Mouse (Mus musculus) stomach, embryonic 14.5 days (tissue): ENCODE data around the gene Bhlhe41. TPM values are rescaled to one million over a fixed set of nuclear protein-coding genes. Genes with fewer than 3 reads are reported as not detected.

Source experiments
- ATAC-seq: fragments of 200-750 bp; cut with Nextera tagmentation; 2 replicates; pipeline ENCODE4 v1.8.0; 2017; ENCODE audit warnings: low read depth, moderate TSS enrichment; ENCODE audit not compliant: insufficient number of reproducible peaks, insufficient read depth, low FRiP score
- H3K27ac ChIP-seq: fragments of 300-500 bp; sonication (generic); 2 replicates; pipeline ENCODE4 v1.5.1; 2014; ENCODE audit warnings: mild to moderate bottlenecking, low read length, moderate library complexity, mixed read lengths
- H3K27me3 ChIP-seq: fragments of 300-500 bp; sonication (generic); 2 replicates; pipeline ENCODE4 v1.6.1; 2014; ENCODE audit warnings: low read length, control low read depth, mixed read lengths; ENCODE audit not compliant: control insufficient read depth, insufficient read depth
- H3K36me3 ChIP-seq: fragments of 300-500 bp; sonication (generic); 2 replicates; pipeline ENCODE4 v1.6.1; 2014; ENCODE audit warnings: mild to moderate bottlenecking, control low read depth, low read length, moderate library complexity, mixed read lengths; ENCODE audit not compliant: control insufficient read depth, insufficient read depth
- H3K4me1 ChIP-seq: fragments of 300-500 bp; sonication (generic); 2 replicates; pipeline ENCODE4 v1.6.1; 2014; ENCODE audit warnings: low read length, control low read depth, mixed read lengths; ENCODE audit not compliant: control insufficient read depth, insufficient read depth
- H3K4me2 ChIP-seq: fragments of 300-500 bp; sonication (generic); replicated peaks from 2 replicates; pipeline ENCODE4 v1.6.1; 2014; ENCODE audit warnings: low read depth, low read length, control low read depth
- H3K4me3 ChIP-seq: fragments of 300-500 bp; sonication (generic); 2 replicates; pipeline ENCODE4 v1.5.1; 2014; ENCODE audit warnings: low read depth, low read length, control low read depth
- H3K9ac ChIP-seq: fragments of 300-500 bp; sonication (generic); replicated peaks from 2 replicates; pipeline ENCODE4 v1.6.1; 2014; ENCODE audit warnings: low read depth, mild to moderate bottlenecking, control low read depth, low read length, moderate library complexity, mixed read lengths
- H3K9me3 ChIP-seq: fragments of 300-500 bp; sonication (generic); 2 replicates; pipeline ENCODE4 v1.6.1; 2016; ENCODE audit warnings: low read depth, low read length, control low read depth; ENCODE audit not compliant: control insufficient read depth
- WGBS: fragments of 180-500 bp; shearing (Covaris S2); extraction: QIAGEN DNeasy Blood & Tissue Kit; methylation state at CpG from one replicate; pipeline ENCODE4 v1.1.7; 2014; 5-methylcytosine and 5-hydroxymethylcytosine counted together
- polyA plus RNA-seq: library from polyadenylated mRNA; unstranded; fragments of >200 nt; fragmentation: Nextera tagmentation; extraction: Ambion mirVana; gene quantifications from 2 replicates; pipeline ENCODE4 v1.2.1, GENCODE M21; 2014

Gene Bhlhe41
- 1.6 and 1.7 TPM in 2 replicates for polyA plus RNA-seq

- WGBS: 1% methylated on average over 56 of the region's 57 CpGs
- no peak within 1 kb of the TSS for H3K27ac ChIP-seq
- ATAC-seq: peak; percentile 48; the same call in 1 of the 2 replicates
Measured at GRCm38 (mm10) chr6:145865289-145865885, at the start of gene Bhlhe41. TSS of gene Bhlhe41 (minus strand) at chr6:145865558.

GRCm38 (mm10) chr6:145912232-145912631 is 46.9 kb upstream of the Bhlhe41 start:
- H3K9me3 ChIP-seq: no peaks in the 10 kb centered on the region
- H3K4me2 ChIP-seq: no peak overlapping the region
- no peak overlapping the region for H3K27ac ChIP-seq
- no peak overlapping the region for H3K4me3 ChIP-seq
- H3K9ac ChIP-seq: no peak overlapping the region
- no peaks in the 10 kb centered on the region for H3K27me3 ChIP-seq
- ATAC-seq: no peak
- no peaks in the 10 kb centered on the region for H3K4me1 ChIP-seq
- no peaks in the 10 kb centered on the region for H3K36me3 ChIP-seq

More at GRCm38 (mm10) chr6:145865289-145865885, at the start of gene Bhlhe41:
- Histone ChIP-seq H3K9me3 (no peaks in the 10 kb centered on the region), H3K36me3 (no peaks in the 10 kb centered on the region), H3K27me3 (peaks cover 21% of the 10 kb centered on the region), H3K9ac (peak within 1 kb of the TSS; percentile 42), H3K4me2 (peak within 1 kb of the TSS; percentile 100), H3K4me1 (peaks cover 3% of the 10 kb centered on the region; the same call in 1 of the 2 replicates), H3K4me3 (peak within 1 kb of the TSS; percentile 61)

GRCm38 (mm10) chr6:145910469-145911426 is 45.4 kb upstream of the Bhlhe41 start:
- H3K4me3 ChIP-seq: no peak overlapping the region
- H3K27me3 ChIP-seq: no peaks in the 10 kb centered on the region
- H3K36me3 ChIP-seq: no peaks in the 10 kb centered on the region
- WGBS: 70% methylated on average over 3 of the region's 3 CpGs
- no peak overlapping the region for H3K9ac ChIP-seq
- H3K4me2 ChIP-seq: no peak overlapping the region
- ATAC-seq: no peak
- no peak overlapping the region for H3K27ac ChIP-seq
- H3K9me3 ChIP-seq: no peaks in the 10 kb centered on the region
- H3K4me1 ChIP-seq: no peaks in the 10 kb centered on the region

GRCm38 (mm10) chr6:145909943-145910342 is 44.6 kb upstream of the Bhlhe41 start:
- Histone ChIP-seq H3K4me2 (no peak overlapping the region), H3K27me3 (no peaks in the 10 kb centered on the region), H3K4me1 (no peaks in the 10 kb centered on the region), H3K9me3 (no peaks in the 10 kb centered on the region), H3K36me3 (no peaks in the 10 kb centered on the region), H3K27ac (no peak overlapping the region), H3K9ac (no peak overlapping the region), H3K4me3 (no peak overlapping the region)
- no peak for ATAC-seq
- 79% methylated on average over 4 of the region's 4 CpGs for WGBS

- H3K4me2 ChIP-seq: no peak overlapping the region
- no peaks in the 10 kb centered on the region for H3K4me1 ChIP-seq
- no peaks in the 10 kb centered on the region for H3K36me3 ChIP-seq
- no peaks in the 10 kb centered on the region for H3K27me3 ChIP-seq
- H3K4me3 ChIP-seq: no peak overlapping the region
- no peak overlapping the region for H3K27ac ChIP-seq
- whole genome bisulfite sequencing: 72% methylated on average over 7 of the region's 7 CpGs
- H3K9me3 ChIP-seq: no peaks in the 10 kb centered on the region
- ATAC-seq: no peak
- H3K9ac ChIP-seq: no peak overlapping the region
Measured at GRCm38 (mm10) chr6:145906096-145906890, 40.9 kb upstream of the Bhlhe41 start.

- no peaks in the 10 kb centered on the region for H3K9me3 ChIP-seq
- no peaks in the 10 kb centered on the region for H3K36me3 ChIP-seq
- no peaks in the 10 kb centered on the region for H3K27me3 ChIP-seq
- no peak overlapping the region for H3K4me2 ChIP-seq
- H3K4me1 ChIP-seq: no peaks in the 10 kb centered on the region
- H3K4me3 ChIP-seq: no peak overlapping the region
- 72% methylated on average over 5 of the region's 5 CpGs for WGBS
- H3K27ac ChIP-seq: no peak overlapping the region
- no peak for ATAC-seq
- no peak overlapping the region for H3K9ac ChIP-seq
Measured at GRCm38 (mm10) chr6:145904616-145905015, 39.3 kb upstream of the Bhlhe41 start.

- H3K9ac ChIP-seq: no peak overlapping the region
- ATAC-seq: no peak
- no peak overlapping the region for H3K4me2 ChIP-seq
- no peaks in the 10 kb centered on the region for H3K9me3 ChIP-seq
- H3K4me3 ChIP-seq: no peak overlapping the region
- no peaks in the 10 kb centered on the region for H3K4me1 ChIP-seq
- WGBS: 93% methylated on average over 5 of the region's 5 CpGs
- H3K27ac ChIP-seq: no peak overlapping the region
- no peaks in the 10 kb centered on the region for H3K36me3 ChIP-seq
- no peaks in the 10 kb centered on the region for H3K27me3 ChIP-seq
Measured at GRCm38 (mm10) chr6:145904169-145904568, 38.8 kb upstream of the Bhlhe41 start.

- H3K27me3 ChIP-seq: no peaks in the 10 kb centered on the region
- H3K27ac ChIP-seq: no peak overlapping the region
- H3K9me3 ChIP-seq: no peaks in the 10 kb centered on the region
- 66% methylated on average over 8 of the region's 8 CpGs for WGBS
- ATAC-seq: no peak
- H3K4me1 ChIP-seq: no peaks in the 10 kb centered on the region
- no peak overlapping the region for H3K9ac ChIP-seq
- H3K4me2 ChIP-seq: no peak overlapping the region
- no peaks in the 10 kb centered on the region for H3K36me3 ChIP-seq
- no peak overlapping the region for H3K4me3 ChIP-seq
Measured at GRCm38 (mm10) chr6:145894669-145895342, 29.4 kb upstream of the Bhlhe41 start.
